8 mouse cellular contexts compared by ENCODE assay signal in genomic region chr16:3743503-3744185, GRCm38 (mm10). TPM values are rescaled to one million over a fixed set of nuclear protein-coding genes. Genes with fewer than 3 reads are reported as not detected.
DNase-seq lines count a peak whose midpoint lies in the region; ATAC-seq and TF ChIP-seq lines count a peak whose summit lies in the region.

Gene Zfp263 (plus strand): TSS chr16:3744093.

- H3K9me3 ChIP-seq in hindbrain, embryonic 13.5 days: peaks cover 8% of the 10 kb centered on the region

- DNase-seq in Patski (ENCODE audit: low read depth, low spot score): peak; percentile 94
- peak; percentile 94 to 97 for DNase-seq in cerebellum, postnatal 14 days
- peak; percentile 88 to 93 for DNase-seq in frontal cortex, postnatal 14 days (ENCODE audit: low spot score in 2 of 2)
- DNase-seq in layer of hippocampus, postnatal 25 days (ENCODE audit: extremely low spot score in 1 of 2, low spot score in 1 of 2): peak; percentile 73 to 87
- DNase-seq in lung, postnatal 25 days (ENCODE audit: low spot score): peak; percentile 97
- DNase-seq in retina, postnatal 1 day: peak; percentile 99
- DNase-seq in urinary bladder, adult 18-20 months (ENCODE audit: low spot score in 2 of 2): peak; percentile 78 to 91

- in situ Hi-C loops in Patski (cut with MboI; ENCODE audit: low pct_unique_long_range_greater_than_20kb): loop anchor here (5.0 to 10.0 kb wide), 4 partner anchors 104 to 259 kb away; partner anchors contain the start of genes 1700037C18Rik, Cluap1, Naa60 and Slx4

- no peak for TF ChIP-seq CTCF in Patski (IDR thresholded peaks at IDR 0.05)

- H3K4me3 ChIP-seq in hindbrain, embryonic 13.5 days: peak within 1 kb of the TSS; percentile 81

- POLR2A ChIA-PET in Patski (lab: Charles Lee): interaction anchor here (0.6 to 1.4 kb wide), 2 partner anchors 129 to 143 kb away, joined by 3 to 4 read pairs; partner anchors contain the start of gene Naa60

- H3K27me3 ChIP-seq in Patski: no peaks in the 10 kb centered on the region
- peaks cover 9% of the 10 kb centered on the region; the same call in 1 of the 2 replicates for H3K27me3 ChIP-seq in hindbrain, embryonic 13.5 days

- peaks cover 27% of the 10 kb centered on the region for H3K36me3 ChIP-seq in hindbrain, embryonic 13.5 days

- H3K4me2 ChIP-seq in hindbrain, embryonic 13.5 days: peak within 1 kb of the TSS; percentile 97

- H3K9ac ChIP-seq in hindbrain, embryonic 13.5 days: peak within 1 kb of the TSS; percentile 92

- peak within 1 kb of the TSS; percentile 90 for H3K27ac ChIP-seq in hindbrain, embryonic 13.5 days

- CTCF ChIA-PET in Patski (lab: Charles Lee): interaction anchor here (0.9 to 1.6 kb wide), 3 partner anchors 9 to 166 kb away, joined by 3 to 7 read pairs (median 3); no protein-coding TSS in a partner anchor

- peak; percentile 99 for ATAC-seq in Patski
- peak; percentile 98 for ATAC-seq in hindbrain, embryonic 13.5 days (ENCODE audit: low FRiP score)

- WGBS in hindbrain, embryonic 13.5 days: under 1% methylated on average over 42 of the region's 42 CpGs

- H3K4me1 ChIP-seq in hindbrain, embryonic 13.5 days (replicated peaks): peaks cover 31% of the 10 kb centered on the region

RNA-seq across cellular contexts. Expression of gene Zfp263, which starts in this region (rescaled TPM):
- polyA plus RNA-seq in Patski (2021): 21.3 TPM
- polyA plus RNA-seq in hindbrain, embryonic 13.5 days (2015; fragmentation: Nextera tagmentation; extraction: Ambion mirVana): 50.5 and 60.1 TPM in 2 replicates
- 10 to 100 TPM; 17.5 to 20.7 TPM for total RNA-seq in layer of hippocampus, postnatal 25 days (2021)

Comparison
In these comparisons a context has a peak if more than half of its experiments do, and no peak if none do; other contexts are left out.
1. Peak in every context shown above with its lines: DNase-seq, ATAC-seq, H3K4me3 ChIP-seq and H3K27ac ChIP-seq.